Mouse (Mus musculus): ENCODE measurements around the gene Ercc1. TPM values are rescaled to one million over a fixed set of nuclear protein-coding genes. Genes with fewer than 3 reads are reported as not detected.

Gene Ercc1
- 95.2 and 102 TPM in 2 replicates for polyA plus RNA-seq (2014; fragmentation: Nextera tagmentation; extraction: Ambion mirVana)

- ATAC-seq (ENCODE audit: low FRiP score, low TSS enrichment) = no peak
- H3K9me3 ChIP-seq (ENCODE audit: control insufficient read depth, low read length) = no peaks in the 10 kb centered on the region
- H3K27me3 ChIP-seq (ENCODE audit: control insufficient read depth, insufficient read depth, low read length) = peaks cover 8% of the 10 kb centered on the region; the same call in 1 of the 2 replicates
- peak within 1 kb of the TSS; percentile 84 for H3K4me2 ChIP-seq (replicated peaks; ENCODE audit: low read depth, low read length)
- H3K4me3 ChIP-seq (ENCODE audit: low read length) = peak within 1 kb of the TSS; percentile 76
- H3K4me1 ChIP-seq (ENCODE audit: control insufficient read depth, insufficient read depth, low read length) = peaks cover 19% of the 10 kb centered on the region
- peaks cover 12% of the 10 kb centered on the region for H3K36me3 ChIP-seq (ENCODE audit: control insufficient read depth, insufficient read depth, low read length)
- H3K27ac ChIP-seq (ENCODE audit: low read depth, low read length) = peak within 1 kb of the TSS; percentile 92
- peak within 1 kb of the TSS; percentile 69 for H3K9ac ChIP-seq (ENCODE audit: low read depth, low read length)
- 24% methylated on average over 12 of the region's 12 CpGs for WGBS
Observed at GRCm38 (mm10) chr7:19344237-19344847, at the start of gene Ercc1. Gene Ercc1 (plus strand): TSS chr7:19344778.

DNA sequence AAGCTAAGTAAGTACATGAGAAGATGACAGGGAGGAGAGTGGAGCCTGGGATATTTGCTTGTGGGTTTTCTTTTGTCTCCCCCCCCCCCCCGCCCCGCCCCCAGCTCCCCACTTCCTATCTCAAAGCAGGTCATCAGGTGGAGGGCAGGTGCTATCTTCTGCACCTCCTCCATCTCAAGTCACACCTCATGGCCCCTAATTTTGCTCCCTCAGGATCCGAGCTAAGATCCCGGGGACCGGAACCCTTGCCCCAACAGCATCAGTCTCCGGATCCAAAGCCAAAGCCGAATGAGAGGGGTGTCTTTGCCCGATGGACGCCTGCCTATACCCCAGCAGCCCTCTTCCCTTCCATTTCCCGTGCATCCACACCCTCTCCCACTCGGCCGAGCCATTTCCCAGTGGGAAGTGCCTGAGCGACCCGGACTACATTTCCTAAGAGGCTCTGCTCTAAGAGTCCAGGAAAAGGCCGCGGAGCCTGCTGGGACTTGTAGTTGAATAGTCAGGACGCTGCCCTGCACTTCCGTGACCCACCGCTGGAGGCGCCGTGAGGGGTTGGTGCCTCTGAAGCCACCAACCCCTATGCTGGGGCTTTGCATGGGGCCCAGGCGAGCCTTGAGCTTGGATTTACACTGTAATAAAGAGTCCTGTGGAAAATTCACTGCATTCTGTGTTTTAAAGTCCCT is 48.9 kb upstream of the Ercc1 start:
- H3K4me2 ChIP-seq (replicated peaks; ENCODE audit: low read depth, low read length) = peak overlapping the region; percentile 37
- ATAC-seq (ENCODE audit: low FRiP score, low TSS enrichment) = peak; percentile 88
- WGBS = 12% methylated on average over 20 of the region's 22 CpGs
- 0 out of 2 replicates have a peak, but pooled peaks cover 4% of the 10 kb centered on the region for H3K4me1 ChIP-seq (ENCODE audit: control insufficient read depth, insufficient read depth, low read length)
- peak overlapping the region; percentile 20 for H3K4me3 ChIP-seq (ENCODE audit: low read length)
- H3K9me3 ChIP-seq (ENCODE audit: control insufficient read depth, low read length) = no peaks in the 10 kb centered on the region
- H3K27me3 ChIP-seq (ENCODE audit: control insufficient read depth, insufficient read depth, low read length) = no peaks in the 10 kb centered on the region
- peak overlapping the region; percentile 32; the same call in 1 of the 2 replicates for H3K9ac ChIP-seq (ENCODE audit: low read depth, low read length)
- no peak overlapping the region for H3K27ac ChIP-seq (ENCODE audit: low read depth, low read length)
- no peaks in the 10 kb centered on the region for H3K36me3 ChIP-seq (ENCODE audit: control insufficient read depth, insufficient read depth, low read length)

GRCm38 (mm10) chr7:19297034-19297433 is 47.5 kb upstream of the Ercc1 start:
- ATAC-seq (ENCODE audit: low FRiP score, low TSS enrichment) = no peak
- Histone ChIP-seq H3K4me3 (ENCODE audit: low read length) (no peak overlapping the region), H3K9me3 (ENCODE audit: control insufficient read depth, low read length) (no peaks in the 10 kb centered on the region), H3K4me2 (replicated peaks; ENCODE audit: low read depth, low read length) (no peak overlapping the region), H3K9ac (ENCODE audit: low read depth, low read length) (no peak overlapping the region), H3K36me3 (ENCODE audit: control insufficient read depth, insufficient read depth, low read length) (no peaks in the 10 kb centered on the region), H3K4me1 (ENCODE audit: control insufficient read depth, insufficient read depth, low read length) (no peaks in the 10 kb centered on the region), H3K27me3 (ENCODE audit: control insufficient read depth, insufficient read depth, low read length) (peaks cover 7% of the 10 kb centered on the region), H3K27ac (ENCODE audit: low read depth, low read length) (no peak overlapping the region)
- WGBS = 87% methylated on average over 6 of the region's 6 CpGs

DNA sequence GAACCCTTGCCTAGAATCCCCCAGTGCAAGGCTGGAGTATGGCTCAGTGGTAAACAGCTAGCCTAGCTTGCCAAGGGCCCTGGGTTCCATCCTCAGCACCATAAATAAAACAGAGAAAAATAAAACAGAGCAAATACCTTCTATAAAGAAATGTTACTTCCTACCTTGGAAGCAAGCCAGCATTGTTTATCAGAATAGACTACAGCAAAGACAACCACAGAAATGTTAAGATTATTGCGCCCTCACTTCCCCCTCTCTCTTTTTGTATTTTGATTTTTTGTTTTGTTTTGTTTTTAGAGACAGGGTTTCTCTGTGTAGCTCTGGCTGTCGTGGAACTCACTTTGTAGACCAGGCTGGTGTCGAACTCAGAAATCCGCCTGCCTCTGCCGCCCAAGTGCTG is 46.8 kb upstream of the Ercc1 start:
- Histone ChIP-seq H3K9me3 (ENCODE audit: control insufficient read depth, low read length) (no peaks in the 10 kb centered on the region), H3K27me3 (ENCODE audit: control insufficient read depth, insufficient read depth, low read length) (peaks cover 15% of the 10 kb centered on the region), H3K9ac (ENCODE audit: low read depth, low read length) (no peak overlapping the region), H3K4me3 (ENCODE audit: low read length) (no peak overlapping the region), H3K4me1 (ENCODE audit: control insufficient read depth, insufficient read depth, low read length) (no peaks in the 10 kb centered on the region), H3K36me3 (ENCODE audit: control insufficient read depth, insufficient read depth, low read length) (no peaks in the 10 kb centered on the region), H3K27ac (ENCODE audit: low read depth, low read length) (no peak overlapping the region), H3K4me2 (replicated peaks; ENCODE audit: low read depth, low read length) (no peak overlapping the region)
- ATAC-seq (ENCODE audit: low FRiP score, low TSS enrichment) = no peak
- WGBS = 87% methylated on average over 5 of the region's 5 CpGs

DNA sequence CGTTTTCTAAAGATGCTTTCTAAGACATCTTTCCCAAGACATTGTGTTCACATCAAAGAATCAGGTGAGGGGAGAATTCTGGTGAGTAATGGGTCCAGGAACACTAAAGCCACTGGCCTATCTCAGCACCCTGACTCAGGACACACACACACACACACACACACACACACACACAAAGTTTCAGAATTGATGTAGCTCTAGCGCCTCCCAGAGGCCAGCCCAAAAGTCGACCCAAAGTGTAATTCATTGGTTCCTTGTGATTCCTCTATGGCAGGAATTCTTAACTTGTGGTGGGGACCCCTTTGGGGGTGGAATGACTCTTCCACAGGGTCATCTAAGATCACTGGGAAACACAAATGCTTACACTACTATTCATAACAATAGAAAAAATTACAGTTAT is 45.4 kb upstream of the Ercc1 start:
- Histone ChIP-seq H3K4me2 (replicated peaks; ENCODE audit: low read depth, low read length) (no peak overlapping the region), H3K9me3 (ENCODE audit: control insufficient read depth, low read length) (no peaks in the 10 kb centered on the region), H3K36me3 (ENCODE audit: control insufficient read depth, insufficient read depth, low read length) (no peaks in the 10 kb centered on the region), H3K27me3 (ENCODE audit: control insufficient read depth, insufficient read depth, low read length) (peaks cover 28% of the 10 kb centered on the region), H3K4me1 (ENCODE audit: control insufficient read depth, insufficient read depth, low read length) (no peaks in the 10 kb centered on the region), H3K27ac (ENCODE audit: low read depth, low read length) (no peak overlapping the region), H3K9ac (ENCODE audit: low read depth, low read length) (no peak overlapping the region), H3K4me3 (ENCODE audit: low read length) (no peak overlapping the region)
- no peak for ATAC-seq (ENCODE audit: low FRiP score, low TSS enrichment)
- WGBS = 22% methylated on average over 3 of the region's 3 CpGs

DNA sequence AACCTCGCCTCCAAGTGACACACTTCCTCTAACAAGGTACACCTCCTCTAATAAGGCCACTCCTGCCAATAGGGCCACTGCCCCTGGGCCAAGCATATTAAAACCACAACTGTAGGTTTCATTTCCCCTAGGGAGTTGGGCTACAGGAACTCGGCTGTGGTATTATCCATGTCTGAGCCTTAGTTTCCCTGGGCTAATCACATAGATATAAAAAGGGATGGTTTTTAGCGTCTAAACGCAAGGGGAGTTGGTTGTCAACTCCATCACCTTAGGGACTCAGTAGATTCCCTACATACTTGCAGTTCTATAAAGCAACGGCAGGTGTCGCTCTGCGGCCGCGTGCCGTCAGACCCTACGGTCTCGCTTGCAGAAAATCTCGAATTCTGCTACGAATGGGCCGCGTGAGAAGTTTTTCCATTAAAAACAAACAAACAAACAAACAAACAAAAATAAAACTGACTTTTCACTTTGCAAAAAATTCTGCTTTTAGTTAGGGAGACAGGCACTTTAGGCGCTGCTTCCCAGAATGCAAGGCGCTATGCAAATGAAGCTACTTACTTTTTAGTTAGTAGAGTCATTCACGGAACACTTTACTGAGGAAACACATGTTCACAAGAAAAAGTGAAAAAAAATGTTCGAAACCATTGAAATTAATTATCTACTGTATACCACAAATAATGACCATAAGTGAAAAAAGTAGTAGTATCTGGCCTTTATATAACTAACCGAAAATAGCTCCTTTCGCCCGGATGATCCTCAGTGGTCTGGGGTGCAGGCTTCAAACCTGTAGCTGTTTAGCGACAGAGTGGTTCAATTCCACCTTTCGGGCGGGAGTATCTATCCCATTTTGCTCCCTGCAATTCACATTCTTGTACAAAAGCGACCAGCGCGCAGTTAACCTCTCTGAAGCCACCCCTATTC is 43.8 kb upstream of the Ercc1 start:
- H3K4me2 ChIP-seq (replicated peaks; ENCODE audit: low read depth, low read length) = peak overlapping the region; percentile 41
- H3K27me3 ChIP-seq (ENCODE audit: control insufficient read depth, insufficient read depth, low read length) = peaks cover 44% of the 10 kb centered on the region
- peak; percentile 83 for ATAC-seq (ENCODE audit: low FRiP score, low TSS enrichment)
- H3K9ac ChIP-seq (ENCODE audit: low read depth, low read length) = peak overlapping the region; percentile 28
- peak overlapping the region; percentile 43 for H3K4me3 ChIP-seq (ENCODE audit: low read length)
- under 1% methylated on average over 29 of the region's 29 CpGs for WGBS
- H3K27ac ChIP-seq (ENCODE audit: low read depth, low read length) = no peak overlapping the region
- no peaks in the 10 kb centered on the region for H3K9me3 ChIP-seq (ENCODE audit: control insufficient read depth, low read length)
- H3K36me3 ChIP-seq (ENCODE audit: control insufficient read depth, insufficient read depth, low read length) = no peaks in the 10 kb centered on the region
- no peaks in the 10 kb centered on the region; the same call in 1 of the 2 replicates for H3K4me1 ChIP-seq (ENCODE audit: control insufficient read depth, insufficient read depth, low read length)

GRCm38 (mm10) chr7:19301461-19302263 is 42.9 kb upstream of the Ercc1 start:
- WGBS = 11% methylated on average over 16 of the region's 16 CpGs
- no peak overlapping the region; the same call in 1 of the 2 replicates for H3K9ac ChIP-seq (ENCODE audit: low read depth, low read length)
- no peaks in the 10 kb centered on the region; the same call in 1 of the 2 replicates for H3K4me1 ChIP-seq (ENCODE audit: control insufficient read depth, insufficient read depth, low read length)
- H3K36me3 ChIP-seq (ENCODE audit: control insufficient read depth, insufficient read depth, low read length) = no peaks in the 10 kb centered on the region
- ATAC-seq (ENCODE audit: low FRiP score, low TSS enrichment) = no peak
- H3K4me3 ChIP-seq (ENCODE audit: low read length) = peak overlapping the region; percentile 43
- no peak overlapping the region for H3K27ac ChIP-seq (ENCODE audit: low read depth, low read length)
- peaks cover 53% of the 10 kb centered on the region for H3K27me3 ChIP-seq (ENCODE audit: control insufficient read depth, insufficient read depth, low read length)
- no peaks in the 10 kb centered on the region for H3K9me3 ChIP-seq (ENCODE audit: control insufficient read depth, low read length)
- peak overlapping the region; percentile 41 for H3K4me2 ChIP-seq (replicated peaks; ENCODE audit: low read depth, low read length)

- H3K9me3 ChIP-seq (ENCODE audit: control insufficient read depth, low read length) = no peaks in the 10 kb centered on the region
- WGBS = 49% methylated on average over 13 of the region's 13 CpGs
- H3K27me3 ChIP-seq (ENCODE audit: control insufficient read depth, insufficient read depth, low read length) = peaks cover 59% of the 10 kb centered on the region
- H3K4me2 ChIP-seq (replicated peaks; ENCODE audit: low read depth, low read length) = peak overlapping the region; percentile 41; the same call in 1 of the 2 replicates
- H3K4me1 ChIP-seq (ENCODE audit: control insufficient read depth, insufficient read depth, low read length) = no peaks in the 10 kb centered on the region; the same call in 1 of the 2 replicates
- H3K4me3 ChIP-seq (ENCODE audit: low read length) = no peak overlapping the region
- H3K27ac ChIP-seq (ENCODE audit: low read depth, low read length) = no peak overlapping the region
- H3K9ac ChIP-seq (ENCODE audit: low read depth, low read length) = no peak overlapping the region
- no peaks in the 10 kb centered on the region for H3K36me3 ChIP-seq (ENCODE audit: control insufficient read depth, insufficient read depth, low read length)
- no peak for ATAC-seq (ENCODE audit: low FRiP score, low TSS enrichment)
Observed at GRCm38 (mm10) chr7:19302264-19303045, 42.1 kb upstream of the Ercc1 start.

All from kidney, embryonic 14.5 days (tissue).